ENCODE assay signal across 15 mouse cellular contexts in genomic region chr14:8447352-8447751, GRCm38 (mm10).
"Had no signal": no experiment of that assay in that cellular context is flagged by ENCODE, and none has a peak within 500 bp of the region (broad histone marks: within the 10 kb centered on the region; RNA-seq: fewer than 3 reads in every experiment).

No protein-coding gene starts in this region.

- H3K9ac ChIP-seq: neural tube, embryonic 12.5 days; neural tube, embryonic 13.5 days; neural tube, embryonic 15.5 days; stomach, embryonic 15.5 days had no signal

- H3K9me3 ChIP-seq: neural tube, embryonic 12.5 days; neural tube, embryonic 13.5 days; neural tube, embryonic 15.5 days; stomach, embryonic 15.5 days had no signal

- H3K4me3 ChIP-seq: neural tube, embryonic 12.5 days; neural tube, embryonic 13.5 days; neural tube, embryonic 15.5 days; stomach, embryonic 15.5 days had no signal

- H3K27ac ChIP-seq: neural tube, embryonic 12.5 days; neural tube, embryonic 13.5 days; neural tube, embryonic 15.5 days; stomach, embryonic 15.5 days had no signal

- DNase-seq: right cerebral cortex, adult 18-20 months; right cerebral cortex, postnatal 14 days; right cerebral cortex, postnatal 25 days; right cerebral cortex, postnatal 4 days; spleen, adult 18-20 months; thymus, adult 18-20 months; thymus, adult 2 months; thymus, postnatal 14 days; thymus, postnatal 25 days; thymus, postnatal 36 days; thymus, postnatal 4 days had no signal

- H3K36me3 ChIP-seq: neural tube, embryonic 12.5 days; neural tube, embryonic 13.5 days; neural tube, embryonic 15.5 days; stomach, embryonic 15.5 days had no signal

- H3K4me2 ChIP-seq: neural tube, embryonic 12.5 days; neural tube, embryonic 13.5 days; neural tube, embryonic 15.5 days; stomach, embryonic 15.5 days had no signal

- H3K4me1 ChIP-seq: neural tube, embryonic 12.5 days; neural tube, embryonic 13.5 days; neural tube, embryonic 15.5 days; stomach, embryonic 15.5 days had no signal

- H3K27me3 ChIP-seq: neural tube, embryonic 12.5 days; neural tube, embryonic 13.5 days; neural tube, embryonic 15.5 days; stomach, embryonic 15.5 days had no signal
